In the genomic region with DNA sequence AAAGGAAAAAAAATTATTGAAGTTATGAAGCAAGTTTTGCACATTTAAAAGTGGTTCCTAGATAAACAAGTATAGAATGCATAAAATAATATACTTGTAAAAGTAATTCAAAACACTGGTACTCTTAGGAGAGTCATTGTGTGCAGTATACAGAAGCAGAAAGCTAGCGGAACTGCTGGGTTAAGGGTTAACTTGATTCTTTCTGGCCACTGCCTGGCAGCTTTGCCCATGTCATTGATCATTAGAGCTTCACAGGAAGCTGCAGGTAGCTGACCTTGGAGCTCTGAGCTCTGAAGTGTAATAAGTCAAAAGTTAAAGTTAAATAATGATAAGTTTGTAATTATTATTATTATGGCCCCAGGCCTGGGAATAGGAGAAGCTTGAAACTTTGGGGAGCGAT, we compare ENCODE assay signal across 26 mouse cellular contexts. TPM values are rescaled to one million over a fixed set of nuclear protein-coding genes. Genes with fewer than 3 reads are reported as not detected.
A peak's percentile ranks its signal among the peaks of the same experiment; 100 is the strongest.
DNase-seq lines count a peak whose midpoint lies in the region; ATAC-seq lines count a peak whose summit lies in the region.
"Had no signal": no experiment of that assay in that cellular context is flagged by ENCODE, and none has a peak within 500 bp of the region (broad histone marks: within the 10 kb centered on the region; RNA-seq: fewer than 3 reads in every experiment).

No protein-coding gene starts in this region.

- H3K9me3 ChIP-seq in kidney, embryonic 16.5 days (ENCODE audit: low read length): peaks cover 8% of the 10 kb centered on the region; the same call in 1 of the 2 replicates
- H3K9me3 ChIP-seq: embryonic facial prominence, embryonic 15.5 days had no signal

- H3K4me1 ChIP-seq in kidney, embryonic 16.5 days (ENCODE audit: insufficient read depth, low read length): no peaks in the 10 kb centered on the region
- H3K4me1 ChIP-seq: embryonic facial prominence, embryonic 13.5 days; embryonic facial prominence, embryonic 15.5 days; forebrain, embryonic 10.5 days; forebrain, embryonic 12.5 days had no signal

- H3K36me3 ChIP-seq in kidney, embryonic 16.5 days (ENCODE audit: insufficient read depth, low read length): no peaks in the 10 kb centered on the region
- H3K36me3 ChIP-seq: embryonic facial prominence, embryonic 13.5 days; embryonic facial prominence, embryonic 15.5 days; forebrain, embryonic 10.5 days; forebrain, embryonic 12.5 days had no signal

- H3K4me2 ChIP-seq in kidney, embryonic 16.5 days (replicated peaks; ENCODE audit: low read depth, low read length): no peak overlapping the region
- H3K4me2 ChIP-seq: embryonic facial prominence, embryonic 13.5 days; embryonic facial prominence, embryonic 15.5 days; forebrain, embryonic 12.5 days had no signal

- no peak overlapping the region for H3K4me3 ChIP-seq in kidney, embryonic 16.5 days (ENCODE audit: low read length)
- H3K4me3 ChIP-seq: embryonic facial prominence, embryonic 13.5 days; embryonic facial prominence, embryonic 15.5 days; erythroblast, embryonic 14.5 days; forebrain, embryonic 10.5 days; forebrain, embryonic 12.5 days had no signal

- no peak overlapping the region for H3K9ac ChIP-seq in kidney, embryonic 16.5 days (replicated peaks; ENCODE audit: low read length)
- H3K9ac ChIP-seq: embryonic facial prominence, embryonic 13.5 days; embryonic facial prominence, embryonic 15.5 days; forebrain, embryonic 12.5 days had no signal

- no peaks in the 10 kb centered on the region for H3K27me3 ChIP-seq in kidney, embryonic 16.5 days (ENCODE audit: insufficient read depth, low read length)
- H3K27me3 ChIP-seq: embryonic facial prominence, embryonic 13.5 days; embryonic facial prominence, embryonic 15.5 days; forebrain, embryonic 12.5 days had no signal

- H3K27ac ChIP-seq in kidney, embryonic 16.5 days (ENCODE audit: low read length): no peak overlapping the region
- H3K27ac ChIP-seq: embryonic facial prominence, embryonic 13.5 days; embryonic facial prominence, embryonic 15.5 days; forebrain, embryonic 10.5 days; forebrain, embryonic 12.5 days had no signal

- ATAC-seq in kidney, embryonic 16.5 days (ENCODE audit: low FRiP score, low TSS enrichment): no peak
- ATAC-seq: forebrain, embryonic 14.5 days had no signal

- WGBS in kidney, embryonic 16.5 days: 74% methylated on average over 2 of the region's 2 CpGs

- peak; percentile 27 for DNase-seq in kidney, adult 11 months
- no peak for DNase-seq in kidney, adult 18-20 months
- peak; percentile 44 to 56 for DNase-seq in kidney, adult 8-10 months
- peak; percentile 35 for DNase-seq in kidney, postnatal 14 days
- no peak for DNase-seq in kidney, postnatal 10 days
- DNase-seq in kidney, postnatal 36 days: peak; percentile 29 to 58
- DNase-seq: adrenal gland, adult 2 months; adrenal gland, postnatal 10 days; adrenal gland, postnatal 25 days; B cell, adult 2 months; cerebellum, adult 11 months; cerebellum, adult 18-20 months; cerebellum, adult 8-10 months; cerebellum, adult 9-11 months; cerebellum, postnatal 14 days; cerebellum, postnatal 36 days; embryo, embryonic 11 days had no signal

RNA-seq across cellular contexts. Expression of a gene that starts 4.5 kb away (rescaled TPM):
- polyA plus RNA-seq in kidney, embryonic 16.5 days (2015; fragmentation: Nextera tagmentation; extraction: Ambion mirVana): 0.11 TPM in 1 of 2 replicates, not detected in the other
- polyA plus RNA-seq: adrenal gland, adult 2 months; brain, embryonic 14.5 days; embryonic facial prominence, embryonic 11.5 days; embryonic facial prominence, embryonic 13.5 days; embryonic facial prominence, embryonic 15.5 days; erythroblast, embryonic 14.5 days; forebrain, embryonic 10.5 days; forebrain, embryonic 12.5 days; forebrain, embryonic 14.5 days had no signal

RNA-seq across cellular contexts. Expression of a gene that starts 21.1 kb away (rescaled TPM):
- polyA plus RNA-seq in kidney, embryonic 16.5 days (2015; fragmentation: Nextera tagmentation; extraction: Ambion mirVana): 13.6 and 14.6 TPM in 2 replicates
- polyA plus RNA-seq: erythroblast, embryonic 14.5 days had no signal

RNA-seq across cellular contexts. Expression of a gene that starts 55.0 kb away (rescaled TPM):
- polyA plus RNA-seq in kidney, embryonic 16.5 days (2015; fragmentation: Nextera tagmentation; extraction: Ambion mirVana): 12.6 and 13.5 TPM in 2 replicates
- polyA plus RNA-seq: erythroblast, embryonic 14.5 days had no signal

Comparison
In these comparisons a context has a peak if more than half of its experiments do, and no peak if none do; other contexts are left out.
1. DNase-seq: peak in kidney, adult 11 months (single experiment), kidney, adult 8-10 months (2 of 2), kidney, postnatal 14 days (single experiment) and kidney, postnatal 36 days (2 of 2); none in kidney, adult 18-20 months (single experiment) and kidney, postnatal 10 days (single experiment).